Mouse (Mus musculus): ENCODE data around the gene Ccdc85b. TPM values are rescaled to one million over a fixed set of nuclear protein-coding genes. Genes with fewer than 3 reads are reported as not detected.
"Not testable (repeated sequence)": the region's sequence is repeated elsewhere in the genome, so short reads cannot be mapped to it uniquely, and the experiment has no call there.

Ccdc85b gene
- polyA plus RNA-seq, 1 experiment from 2014 or later, result 7.5 TPM

DNA sequence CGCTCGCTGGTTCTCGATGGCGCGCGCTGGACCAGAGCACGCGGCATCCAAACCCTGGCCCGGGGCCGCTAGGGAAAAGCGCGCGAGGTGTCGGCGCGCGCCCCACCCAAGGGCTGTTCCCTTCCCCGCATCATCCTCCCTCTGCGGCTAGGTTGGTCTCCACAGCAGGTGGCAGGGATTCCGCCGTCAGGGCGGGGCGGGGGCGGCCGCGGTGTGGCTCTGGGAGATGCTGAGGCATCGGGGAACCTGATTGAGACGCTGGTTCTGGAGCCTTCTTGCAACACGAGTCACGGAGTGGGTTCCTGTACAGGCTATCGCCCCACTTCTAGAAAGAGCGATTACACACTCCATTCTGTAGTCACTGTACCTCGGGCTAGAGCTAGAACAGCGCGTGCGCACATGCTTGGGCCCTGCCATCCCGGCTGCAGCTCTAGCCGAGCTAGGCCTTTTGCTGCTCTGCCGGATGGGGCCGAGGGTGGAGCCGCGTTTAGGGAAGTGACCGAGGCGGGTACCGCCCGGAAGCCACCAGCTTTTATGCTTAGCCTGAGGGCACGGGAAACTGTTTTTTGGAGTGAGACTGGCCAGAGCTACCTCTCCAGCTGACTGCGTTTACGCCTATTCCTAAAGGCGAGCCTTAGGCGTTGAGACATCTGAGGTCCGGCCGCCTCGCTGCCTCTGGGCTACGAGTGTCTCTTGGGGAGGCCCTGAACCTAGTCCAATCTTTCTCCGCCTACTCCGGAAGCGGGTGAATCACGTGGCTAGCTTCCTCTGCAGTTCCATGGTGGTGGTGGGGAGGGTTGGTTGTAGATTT lies 33.4 kb upstream of the Ccdc85b start:
- Histone ChIP-seq H3K4me1 (ENCODE audit: control insufficient read depth, insufficient read depth, low read length) (no peaks in the 10 kb centered on the region), H3K9ac (replicated peaks; ENCODE audit: low read length) (peak overlapping the region; percentile 93), H3K27me3 (ENCODE audit: control insufficient read depth, insufficient read depth, low read length) (no peaks in the 10 kb centered on the region), H3K9me3 (replicated peaks; ENCODE audit: control insufficient read depth, low read length) (no peaks in the 10 kb centered on the region), H3K36me3 (replicated peaks; ENCODE audit: control insufficient read depth, insufficient read depth, low read depth, low read length) (peaks cover 6% of the 10 kb centered on the region), H3K4me3 (ENCODE audit: low read depth, low read length) (peak overlapping the region; percentile 99), H3K4me2 (ENCODE audit: low read depth, low read length) (peak overlapping the region; percentile 57), H3K27ac (replicated peaks; ENCODE audit: low read depth, low read length) (peak overlapping the region; percentile 99)
- DNase-seq (ENCODE audit: low spot score) (peak; percentile 82), ATAC-seq (replicated peaks; ENCODE audit: insufficient number of reproducible peaks, low FRiP score, low TSS enrichment, low read depth) (peak; percentile 7; the same call in 1 of the 2 replicates)
- WGBS, result under 1% methylated on average over 58 of the region's 59 CpGs

DNA sequence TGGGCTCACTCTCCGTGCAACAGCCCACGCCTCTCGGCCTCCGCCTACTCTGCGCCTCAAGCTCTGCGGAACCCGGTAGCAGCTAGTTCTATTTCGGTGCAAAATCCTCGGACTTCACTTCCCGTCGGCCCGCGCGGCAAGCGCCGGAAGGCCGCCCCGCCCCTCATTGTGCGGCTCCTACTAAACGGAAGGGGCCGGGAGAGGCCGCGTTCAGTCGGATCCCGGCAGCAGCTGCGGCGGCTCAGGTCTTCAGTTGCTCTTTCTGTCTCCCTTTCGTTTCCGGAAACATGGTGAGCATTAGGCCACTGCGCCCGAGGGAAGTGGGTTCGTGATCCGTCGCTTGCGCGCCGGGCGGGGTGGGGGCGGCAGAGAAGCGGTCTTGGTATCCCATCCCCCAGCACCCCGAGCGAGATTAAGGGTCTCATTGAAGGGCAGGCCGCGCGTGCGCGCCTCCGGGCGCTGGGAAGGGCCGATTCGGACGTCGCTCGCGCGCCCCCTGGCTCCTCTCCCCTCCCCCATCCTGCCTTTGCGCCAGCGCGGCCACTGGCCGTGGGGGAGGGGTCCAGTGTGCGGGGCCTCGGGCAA lies 32.7 kb upstream of the Ccdc85b start, which contains the start of gene Cfl1:
Gene Cfl1 (plus strand): TSS at position 143 of the 585 bp plus-strand sequence.
- under 1% methylated on average over 58 of the region's 62 CpGs for WGBS
- H3K9me3 ChIP-seq (replicated peaks; ENCODE audit: control insufficient read depth, low read length), result no peaks in the 10 kb centered on the region
- H3K4me3 ChIP-seq (ENCODE audit: low read depth, low read length), result peak within 1 kb of the TSS; percentile 99
- DNase-seq (ENCODE audit: low spot score) (peak; percentile 97), ATAC-seq (replicated peaks; ENCODE audit: insufficient number of reproducible peaks, low FRiP score, low TSS enrichment, low read depth) (peak; percentile 53)
- peak within 1 kb of the TSS; percentile 99 for H3K27ac ChIP-seq (replicated peaks; ENCODE audit: low read depth, low read length)
- peak within 1 kb of the TSS; percentile 93 for H3K9ac ChIP-seq (replicated peaks; ENCODE audit: low read length)
- no peaks in the 10 kb centered on the region for H3K4me1 ChIP-seq (ENCODE audit: control insufficient read depth, insufficient read depth, low read length)
- no peaks in the 10 kb centered on the region for H3K27me3 ChIP-seq (ENCODE audit: control insufficient read depth, insufficient read depth, low read length)
- peak within 1 kb of the TSS; percentile 81 for H3K4me2 ChIP-seq (ENCODE audit: low read depth, low read length)
- peaks cover 6% of the 10 kb centered on the region for H3K36me3 ChIP-seq (replicated peaks; ENCODE audit: control insufficient read depth, insufficient read depth, low read depth, low read length)

DNA sequence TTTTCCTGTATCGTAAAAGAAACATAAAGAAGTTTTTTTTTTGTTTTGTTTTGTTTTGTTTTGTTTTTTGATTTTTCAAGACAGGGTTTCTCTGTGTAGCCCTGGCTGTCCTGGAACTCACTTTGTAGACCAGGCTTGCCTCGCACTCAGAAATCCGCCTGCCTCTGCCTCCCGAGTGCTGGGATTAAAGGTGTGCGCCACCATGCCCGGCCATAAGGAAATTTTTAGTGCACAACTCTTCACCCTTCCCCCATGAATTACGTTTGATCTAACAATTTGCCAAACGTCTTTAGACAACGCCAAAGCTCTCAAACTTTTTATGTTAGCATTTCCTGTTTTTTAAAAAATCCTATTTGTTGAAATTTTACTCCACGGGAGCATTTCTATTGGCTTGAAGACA lies 32.0 kb upstream of the Ccdc85b start:
- 55% methylated on average over 10 of the region's 10 CpGs for WGBS
- H3K4me2 ChIP-seq (ENCODE audit: low read depth, low read length); H3K4me3 ChIP-seq (ENCODE audit: low read depth, low read length); H3K4me1 ChIP-seq (ENCODE audit: control insufficient read depth, insufficient read depth, low read length); H3K27me3 ChIP-seq (ENCODE audit: control insufficient read depth, insufficient read depth, low read length); DNase-seq (ENCODE audit: low spot score); H3K9ac ChIP-seq (replicated peaks; ENCODE audit: low read length); H3K9me3 ChIP-seq (replicated peaks; ENCODE audit: control insufficient read depth, low read length); H3K36me3 ChIP-seq (replicated peaks; ENCODE audit: control insufficient read depth, insufficient read depth, low read depth, low read length); ATAC-seq (replicated peaks; ENCODE audit: insufficient number of reproducible peaks, low FRiP score, low TSS enrichment, low read depth): not testable (repeated sequence)
- H3K27ac ChIP-seq (replicated peaks; ENCODE audit: low read depth, low read length), result peak overlapping the region; percentile 99

DNA sequence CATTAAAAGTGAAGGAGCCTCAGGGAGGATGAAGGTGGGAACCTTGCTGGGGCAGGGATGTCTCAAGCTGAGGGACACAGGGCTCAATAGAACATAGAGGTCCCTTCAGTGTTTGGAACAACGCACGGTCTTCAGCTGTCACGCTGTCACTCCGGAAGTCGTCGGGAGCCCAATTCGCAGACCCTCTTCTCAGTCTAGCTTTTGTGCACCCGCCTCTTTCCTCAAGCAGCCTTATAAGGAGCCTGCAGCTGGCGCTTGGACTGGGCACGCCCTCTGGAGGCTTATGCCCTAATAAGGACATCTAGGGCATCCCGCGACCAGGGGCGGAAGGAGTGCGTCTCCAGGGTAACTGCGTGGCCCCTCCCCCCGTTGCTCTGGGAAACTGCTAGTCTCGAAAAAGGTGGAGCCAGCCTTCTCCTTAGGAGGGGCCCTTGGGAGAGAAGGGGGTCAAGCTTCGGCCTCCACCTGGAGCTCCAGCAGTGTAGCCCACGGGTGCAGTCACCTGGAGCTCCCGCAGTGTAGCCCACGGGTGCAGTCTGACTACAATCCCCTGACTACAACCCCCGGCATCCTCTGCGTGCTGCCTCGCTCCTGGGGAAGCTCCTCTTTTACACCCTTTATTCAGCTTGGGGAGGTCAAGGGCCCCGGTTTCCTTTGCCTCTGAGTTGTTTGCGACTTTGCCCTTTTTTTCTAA lies 31.3 kb upstream of the Ccdc85b start:
- Histone ChIP-seq H3K9me3 (replicated peaks; ENCODE audit: control insufficient read depth, low read length) (no peaks in the 10 kb centered on the region), H3K9ac (replicated peaks; ENCODE audit: low read length) (peak overlapping the region; percentile 52), H3K36me3 (replicated peaks; ENCODE audit: control insufficient read depth, insufficient read depth, low read depth, low read length) (peaks cover 4% of the 10 kb centered on the region), H3K27me3 (ENCODE audit: control insufficient read depth, insufficient read depth, low read length) (no peaks in the 10 kb centered on the region), H3K27ac (replicated peaks; ENCODE audit: low read depth, low read length) (peak overlapping the region; percentile 99), H3K4me2 (ENCODE audit: low read depth, low read length) (peak overlapping the region; percentile 81), H3K4me3 (ENCODE audit: low read depth, low read length) (peak overlapping the region; percentile 48), H3K4me1 (ENCODE audit: control insufficient read depth, insufficient read depth, low read length) (no peaks in the 10 kb centered on the region)
- DNase-seq (ENCODE audit: low spot score) (peak; percentile 99), ATAC-seq (replicated peaks; ENCODE audit: insufficient number of reproducible peaks, low FRiP score, low TSS enrichment, low read depth) (peak; percentile 82)
- WGBS, result 0% methylated on average over 26 of the region's 26 CpGs

- Histone ChIP-seq H3K9me3 (replicated peaks; ENCODE audit: control insufficient read depth, low read length) (no peaks in the 10 kb centered on the region), H3K36me3 (replicated peaks; ENCODE audit: control insufficient read depth, insufficient read depth, low read depth, low read length) (peaks cover 4% of the 10 kb centered on the region), H3K27me3 (ENCODE audit: control insufficient read depth, insufficient read depth, low read length) (no peaks in the 10 kb centered on the region), H3K9ac (replicated peaks; ENCODE audit: low read length) (peak within 1 kb of the TSS; percentile 75), H3K4me3 (ENCODE audit: low read depth, low read length) (peak within 1 kb of the TSS; percentile 48), H3K27ac (replicated peaks; ENCODE audit: low read depth, low read length) (peak within 1 kb of the TSS; percentile 99), H3K4me2 (ENCODE audit: low read depth, low read length) (peak within 1 kb of the TSS; percentile 81), H3K4me1 (ENCODE audit: control insufficient read depth, insufficient read depth, low read length) (no peaks in the 10 kb centered on the region)
- under 1% methylated on average over 39 of the region's 39 CpGs for WGBS
- ATAC-seq (replicated peaks; ENCODE audit: insufficient number of reproducible peaks, low FRiP score, low TSS enrichment, low read depth) (peak; percentile 72), DNase-seq (ENCODE audit: low spot score) (peak; percentile 97)
These were observed 30.3 kb upstream of the Ccdc85b start, which contains the start of gene Mus81 for GRCm38 (mm10) chr19:5487768-5488550. Mus81 (minus strand) TSS chr19:5488402.

DNA sequence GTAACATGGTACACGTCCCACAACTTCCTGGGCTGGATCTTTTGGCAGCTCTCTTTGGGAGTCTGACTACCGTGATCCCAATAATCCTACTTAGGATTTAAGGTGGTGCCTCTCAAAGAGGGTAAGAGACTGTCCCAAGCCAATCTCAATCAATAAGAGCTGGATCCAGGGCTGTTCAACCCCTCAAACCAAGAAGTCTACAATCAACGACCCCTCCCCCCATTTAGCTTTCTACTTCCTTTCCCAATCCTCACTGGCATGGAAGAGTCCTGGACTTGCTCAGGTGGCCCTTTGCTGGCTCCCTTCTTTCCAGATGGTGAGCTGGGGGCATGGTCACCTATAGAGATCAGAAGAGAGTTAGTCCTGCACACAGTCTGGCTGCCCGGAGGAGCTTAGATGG lies 29.1 kb upstream of the Ccdc85b start:
- no peak overlapping the region for H3K4me3 ChIP-seq (ENCODE audit: low read depth, low read length)
- H3K4me1 ChIP-seq (ENCODE audit: control insufficient read depth, insufficient read depth, low read length), result no peaks in the 10 kb centered on the region
- ATAC-seq (replicated peaks; ENCODE audit: insufficient number of reproducible peaks, low FRiP score, low TSS enrichment, low read depth) (no peak), DNase-seq (ENCODE audit: low spot score) (no peak)
- no peak overlapping the region for H3K9ac ChIP-seq (replicated peaks; ENCODE audit: low read length)
- 87% methylated on average over 4 of the region's 4 CpGs for WGBS
- no peak overlapping the region for H3K27ac ChIP-seq (replicated peaks; ENCODE audit: low read depth, low read length)
- H3K4me2 ChIP-seq (ENCODE audit: low read depth, low read length), result no peak overlapping the region
- no peaks in the 10 kb centered on the region for H3K27me3 ChIP-seq (ENCODE audit: control insufficient read depth, insufficient read depth, low read length)
- no peaks in the 10 kb centered on the region for H3K9me3 ChIP-seq (replicated peaks; ENCODE audit: control insufficient read depth, low read length)
- peaks cover 6% of the 10 kb centered on the region for H3K36me3 ChIP-seq (replicated peaks; ENCODE audit: control insufficient read depth, insufficient read depth, low read depth, low read length)

DNA sequence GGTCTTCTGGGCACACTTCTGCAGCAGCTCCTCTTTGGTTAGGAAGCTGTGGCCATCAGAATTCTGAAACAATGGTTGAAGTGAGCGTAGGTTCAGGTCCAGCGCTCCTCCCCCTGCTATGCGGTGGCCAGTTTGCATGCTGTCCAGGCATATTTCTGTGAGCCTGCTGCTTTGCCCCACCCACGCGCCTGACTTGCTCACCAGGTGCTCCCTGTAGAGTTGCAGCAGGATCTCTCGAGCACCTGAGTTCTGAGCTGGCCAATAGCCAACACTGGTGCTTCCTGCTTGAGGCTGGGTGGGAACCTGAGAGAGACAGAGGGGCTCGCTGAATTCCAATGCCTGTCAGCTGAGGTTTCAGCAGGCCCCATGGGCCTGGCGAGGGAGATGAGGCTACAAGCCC lies 28.6 kb upstream of the Ccdc85b start:
- Histone ChIP-seq H3K27ac (replicated peaks; ENCODE audit: low read depth, low read length) (no peak overlapping the region), H3K9me3 (replicated peaks; ENCODE audit: control insufficient read depth, low read length) (no peaks in the 10 kb centered on the region), H3K4me1 (ENCODE audit: control insufficient read depth, insufficient read depth, low read length) (no peaks in the 10 kb centered on the region), H3K36me3 (replicated peaks; ENCODE audit: control insufficient read depth, insufficient read depth, low read depth, low read length) (peaks cover 6% of the 10 kb centered on the region), H3K9ac (replicated peaks; ENCODE audit: low read length) (no peak overlapping the region), H3K4me2 (ENCODE audit: low read depth, low read length) (no peak overlapping the region), H3K4me3 (ENCODE audit: low read depth, low read length) (no peak overlapping the region), H3K27me3 (ENCODE audit: control insufficient read depth, insufficient read depth, low read length) (no peaks in the 10 kb centered on the region)
- ATAC-seq (replicated peaks; ENCODE audit: insufficient number of reproducible peaks, low FRiP score, low TSS enrichment, low read depth) (no peak), DNase-seq (ENCODE audit: low spot score) (no peak)
- 90% methylated on average over 8 of the region's 8 CpGs for WGBS

Measured in embryonic facial prominence, embryonic 11.5 days (tissue).